Mouse (Mus musculus): ENCODE results near the gene Golt1a. TPM values are rescaled to one million over a fixed set of nuclear protein-coding genes. Genes with fewer than 3 reads are reported as not detected.

The Golt1a gene
- total RNA-seq, 2 experiments from 2014 or later = not detected

DNA sequence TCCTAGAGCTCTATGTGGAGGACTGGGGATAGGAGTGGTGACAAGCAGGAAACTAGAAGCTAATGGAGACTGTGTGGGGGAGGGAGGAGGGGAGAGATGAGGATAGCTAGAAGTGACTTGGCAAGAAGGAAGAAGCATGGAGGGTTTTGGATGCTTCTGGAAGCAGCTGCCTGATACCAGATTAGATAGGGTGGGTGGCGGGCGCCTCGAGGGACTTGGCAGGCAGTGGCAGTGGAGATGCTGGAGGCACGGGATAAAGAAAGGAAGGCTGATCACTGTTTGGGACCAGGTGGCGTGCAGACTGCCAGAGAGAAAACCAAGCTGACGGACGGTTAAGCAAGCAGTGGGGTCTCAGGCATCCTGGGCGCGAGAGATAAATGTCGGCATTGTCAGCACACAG, 2.3 kb downstream of the Golt1a start:
- DNase-seq = peak; percentile 14
- intact Hi-C loops (cut with DNase I) = loop anchor here (10.0 kb wide), 1 partner anchor 267 kb away; the partner anchor contains the start of gene Pik3c2b
- no peak for TF ChIP-seq CTCF (IDR thresholded peaks at IDR 0.05)
- Histone ChIP-seq H3K4me3 (no peak overlapping the region), H3K27ac (no peak overlapping the region)

DNA sequence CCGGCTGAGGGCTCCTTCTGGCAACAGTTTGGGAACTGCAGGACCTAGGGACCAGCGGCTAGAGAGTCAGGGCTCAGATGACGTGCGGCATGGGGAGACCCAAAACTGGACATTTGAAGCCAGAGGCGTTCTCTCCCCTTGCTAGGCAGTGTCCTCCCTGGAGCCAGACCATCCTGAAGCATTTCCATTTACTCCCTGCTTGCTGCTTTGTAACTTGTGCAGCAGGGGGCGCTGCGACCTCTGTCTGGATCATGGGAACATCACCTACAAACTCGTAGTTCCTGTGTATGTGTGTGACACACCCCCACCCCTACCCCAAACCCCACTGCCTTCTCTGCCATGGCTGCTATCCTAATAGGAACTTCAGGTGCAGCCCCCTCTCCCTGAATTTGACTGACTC, 4.8 kb downstream of the Golt1a start:
- peak; percentile 67 for DNase-seq
- Histone ChIP-seq H3K4me3 (no peak overlapping the region), H3K27ac (no peak overlapping the region)
- intact Hi-C loops (cut with DNase I) = loop anchor here (2.0 to 10.0 kb wide), 3 partner anchors 38 to 296 kb away; partner anchors contain the start of genes Pik3c2b and Snrpe
- TF ChIP-seq CTCF (IDR thresholded peaks at IDR 0.05) = peak; percentile 77

DNA sequence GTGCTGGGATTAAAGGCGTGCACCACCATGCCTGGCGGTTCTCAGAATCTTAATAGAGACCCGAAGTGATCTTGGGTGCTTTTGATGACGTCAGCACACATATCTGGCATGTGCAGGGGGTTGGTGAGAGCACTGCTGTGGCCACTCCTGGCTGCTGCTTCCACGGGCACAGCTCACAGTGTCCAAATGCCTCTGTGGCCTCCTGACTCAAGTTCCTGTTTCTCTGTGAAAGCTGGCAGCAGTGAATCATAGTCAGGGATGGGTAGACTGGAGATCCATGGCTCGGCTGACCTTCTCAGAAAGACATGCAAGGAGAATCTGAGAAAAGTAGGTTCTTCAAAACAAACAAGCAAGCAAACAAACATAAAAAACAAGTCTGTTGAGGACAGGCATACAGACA, 6.2 kb downstream of the Golt1a start:
- no peak for TF ChIP-seq CTCF (IDR thresholded peaks at IDR 0.05)
- Histone ChIP-seq H3K4me3 (no peak overlapping the region), H3K27ac (no peak overlapping the region)
- DNase-seq = no peak
- intact Hi-C loops (cut with DNase I) = loop anchor here (2.0 to 10.0 kb wide), 3 partner anchors 37 to 295 kb away; partner anchors contain the start of genes Pik3c2b and Snrpe

DNA sequence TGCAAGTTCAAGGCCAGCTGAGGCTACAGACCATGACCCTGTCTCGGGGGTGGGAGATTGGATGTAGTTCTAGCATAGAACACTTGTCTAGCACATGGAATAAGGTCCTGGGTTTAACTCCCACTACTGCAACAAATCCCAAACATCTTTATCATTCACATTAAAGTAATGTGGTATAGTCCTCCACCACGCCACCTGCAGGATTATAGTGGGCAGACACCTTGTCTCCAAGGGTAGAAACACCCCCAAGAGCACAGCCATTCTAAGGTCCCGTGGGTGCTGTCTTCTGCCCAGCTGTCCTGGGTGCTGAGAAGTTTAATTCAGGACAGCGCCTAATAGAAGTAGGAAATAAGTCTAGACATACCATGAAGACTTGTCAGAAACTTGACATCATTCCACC, 7.0 kb downstream of the Golt1a start:
- no peak overlapping the region for H3K4me3 ChIP-seq
- intact Hi-C loops (cut with DNase I) = loop anchor here (10.0 kb wide), 1 partner anchor 272 kb away; the partner anchor contains the start of gene Pik3c2b

DNA sequence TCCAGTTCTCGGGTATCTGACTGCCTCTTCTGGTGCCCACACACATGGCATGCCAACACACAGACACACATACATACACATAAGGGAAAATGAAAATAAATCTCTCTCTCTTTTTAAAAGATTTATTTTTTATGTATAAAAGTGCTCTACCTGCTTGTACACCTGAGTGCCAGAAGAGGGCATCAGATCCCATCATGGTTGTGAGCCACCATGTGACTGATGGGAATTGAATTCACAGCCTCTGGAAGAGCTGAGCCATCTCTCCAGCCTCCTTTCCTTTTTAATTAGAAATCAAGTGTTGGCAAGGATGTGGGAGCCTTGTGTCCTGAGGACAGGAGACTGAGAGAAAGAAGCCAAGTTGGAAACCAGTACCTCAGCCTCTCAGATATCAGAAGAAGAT, 7.5 kb downstream of the Golt1a start:
- no peak overlapping the region for H3K27ac ChIP-seq
- TF ChIP-seq CTCF (IDR thresholded peaks at IDR 0.05) = peak; percentile 38; the same call in 1 of the 2 replicates
- intact Hi-C loops (cut with DNase I) = loop anchor here (10.0 kb wide), 1 partner anchor 272 kb away; the partner anchor contains the start of gene Pik3c2b
- no peak overlapping the region for H3K4me3 ChIP-seq
- DNase-seq = peak; percentile 6

More for the DNA sequence above, 7.0 kb downstream of the Golt1a start:
- TF ChIP-seq CTCF (IDR thresholded peaks at IDR 0.05) = peak; percentile 13; the same call in 1 of the 2 replicates
- H3K27ac ChIP-seq = no peak overlapping the region
- DNase-seq = peak; percentile 10

DNA sequence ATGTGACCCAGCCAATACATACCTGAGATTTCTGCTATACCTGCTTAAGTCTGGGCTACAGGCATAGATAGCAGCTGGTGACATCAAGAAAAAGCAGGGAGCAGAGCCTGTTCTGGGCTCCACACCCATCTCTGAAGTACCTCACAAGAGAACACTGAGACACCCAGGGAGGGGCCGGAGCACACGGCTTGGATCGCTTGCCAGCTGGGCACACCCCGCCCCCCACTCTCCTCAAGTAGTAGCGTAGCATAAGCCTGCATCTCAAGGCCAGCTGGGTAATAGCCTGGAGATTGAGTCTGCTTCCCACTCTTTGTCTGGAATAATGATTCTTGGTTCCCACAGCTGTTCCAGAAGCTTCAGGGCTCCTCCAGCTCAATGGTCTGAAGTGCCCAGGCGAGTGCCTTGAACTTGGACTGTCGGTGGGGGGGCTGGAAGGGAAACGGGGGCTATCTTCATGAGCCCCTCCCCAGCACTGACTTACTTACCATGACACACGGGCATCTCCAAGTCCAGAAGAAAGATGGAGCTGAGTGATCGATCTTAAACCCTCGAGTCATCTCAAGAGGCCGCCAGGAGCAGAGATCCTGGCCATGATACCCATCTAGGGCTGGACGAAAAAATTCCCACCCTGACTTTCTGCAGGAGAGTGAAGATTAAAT, 11.8 kb downstream of the Golt1a start, which contains the start of gene Kiss1:
Gene Kiss1 (plus strand): TSS at position 609 of the 659 bp plus-strand sequence.
- Histone ChIP-seq H3K27ac (no peak within 1 kb of the TSS), H3K4me3 (no peak within 1 kb of the TSS)
- no peak for DNase-seq
- TF ChIP-seq CTCF (IDR thresholded peaks at IDR 0.05) = no peak
- intact Hi-C loops (cut with DNase I) = no loop called here

DNA sequence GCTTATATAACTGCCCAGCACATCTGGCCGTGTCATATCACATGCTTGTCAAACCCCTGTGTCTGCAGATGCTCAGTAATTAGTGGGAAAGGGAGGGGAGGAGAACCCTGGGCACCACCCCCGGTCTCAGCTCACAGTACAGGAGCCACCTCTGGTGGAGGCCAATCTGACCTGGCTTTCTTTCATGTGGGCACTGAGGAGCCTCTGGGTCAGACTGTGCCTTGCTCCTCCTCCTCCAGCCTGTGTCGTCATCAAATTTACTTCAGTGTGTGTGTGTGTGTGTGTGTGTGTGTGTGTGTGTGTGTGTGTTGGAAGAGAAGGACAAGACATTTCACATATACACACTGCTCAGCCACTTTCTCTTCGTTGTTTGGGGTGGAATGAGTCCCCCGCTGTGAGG, 13.7 kb downstream of the Golt1a start:
- DNase-seq = peak; percentile 12
- intact Hi-C loops (cut with DNase I) = no loop called here
- Histone ChIP-seq H3K27ac (no peak overlapping the region), H3K4me3 (no peak overlapping the region)
- TF ChIP-seq CTCF (IDR thresholded peaks at IDR 0.05) = no peak

DNA sequence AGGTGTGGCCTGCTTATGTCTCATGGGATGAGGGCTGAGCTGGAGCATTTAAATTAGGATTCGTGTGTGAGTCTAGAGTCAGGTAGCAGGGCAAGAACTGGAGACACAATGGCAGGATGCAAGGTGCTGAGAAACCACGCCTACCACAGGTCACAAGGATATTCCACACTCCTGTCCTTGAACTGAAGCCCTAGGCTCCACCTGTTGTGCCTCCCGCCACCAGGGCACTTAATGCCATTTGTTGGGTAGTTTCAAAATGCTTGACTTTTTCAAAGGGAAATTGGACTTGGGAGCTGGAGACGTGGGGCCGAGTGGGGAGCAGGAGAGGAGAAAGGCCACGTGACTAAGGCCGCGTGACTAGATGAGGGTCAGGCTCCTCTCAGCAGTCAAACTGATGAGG, 16.4 kb downstream of the Golt1a start:
- no peak for TF ChIP-seq CTCF (IDR thresholded peaks at IDR 0.05)

DNA sequence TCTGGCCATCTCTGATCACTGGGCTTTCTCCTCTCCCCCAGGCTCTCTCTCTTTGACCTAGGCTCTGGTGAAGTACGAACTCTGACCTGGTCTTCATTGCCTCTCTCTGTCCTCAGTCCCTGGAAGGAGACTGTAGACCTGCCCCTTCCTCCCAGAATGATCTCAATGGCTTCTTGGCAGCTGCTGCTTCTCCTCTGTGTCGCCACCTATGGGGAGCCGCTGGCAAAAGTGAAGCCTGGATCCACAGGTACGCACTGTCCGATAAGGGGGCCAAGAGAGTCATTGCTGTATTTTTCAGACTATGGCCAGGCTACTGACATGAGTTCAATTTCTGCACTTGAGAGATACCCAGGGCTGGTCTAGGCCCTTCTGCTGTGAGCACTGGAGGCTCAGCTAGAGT, 17.5 kb downstream of the Golt1a start:
- Histone ChIP-seq H3K4me3 (no peak overlapping the region), H3K27ac (no peak overlapping the region)
- intact Hi-C loops (cut with DNase I) = no loop called here
- no peak for TF ChIP-seq CTCF (IDR thresholded peaks at IDR 0.05)
- DNase-seq = peak; percentile 8

More for the DNA sequence above, 16.4 kb downstream of the Golt1a start:
- DNase-seq = peak; percentile 2
- intact Hi-C loops (cut with DNase I) = no loop called here
- Histone ChIP-seq H3K4me3 (no peak overlapping the region), H3K27ac (no peak overlapping the region)

DNA sequence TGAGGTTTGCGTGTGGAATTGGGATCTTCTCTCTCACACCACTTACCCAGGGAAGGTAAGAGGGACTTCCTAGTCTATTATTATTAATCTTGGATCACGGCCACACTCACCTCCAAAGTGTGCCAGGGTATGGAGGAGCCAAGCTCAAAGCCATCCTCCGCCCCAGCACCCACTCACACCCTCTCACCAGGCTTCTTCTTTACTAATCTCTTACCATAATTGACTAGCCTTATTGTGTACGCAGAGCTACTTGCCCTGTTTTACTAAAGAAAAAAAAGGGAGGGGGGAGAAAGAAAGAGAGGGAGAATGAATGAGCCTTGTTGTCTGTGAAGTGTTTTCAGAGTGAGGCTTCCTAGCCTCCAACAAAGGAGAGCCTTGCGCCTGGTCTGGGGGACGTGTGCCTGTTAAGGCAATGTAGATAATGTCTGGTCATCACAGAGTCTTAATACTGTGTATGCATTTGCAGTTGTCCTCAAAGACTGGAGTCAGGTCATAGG, 18.7 kb downstream of the Golt1a start:
- no peak for TF ChIP-seq CTCF (IDR thresholded peaks at IDR 0.05)
- DNase-seq = peak; percentile 2
- Histone ChIP-seq H3K4me3 (no peak overlapping the region), H3K27ac (no peak overlapping the region)
- intact Hi-C loops (cut with DNase I) = no loop called here

DNA sequence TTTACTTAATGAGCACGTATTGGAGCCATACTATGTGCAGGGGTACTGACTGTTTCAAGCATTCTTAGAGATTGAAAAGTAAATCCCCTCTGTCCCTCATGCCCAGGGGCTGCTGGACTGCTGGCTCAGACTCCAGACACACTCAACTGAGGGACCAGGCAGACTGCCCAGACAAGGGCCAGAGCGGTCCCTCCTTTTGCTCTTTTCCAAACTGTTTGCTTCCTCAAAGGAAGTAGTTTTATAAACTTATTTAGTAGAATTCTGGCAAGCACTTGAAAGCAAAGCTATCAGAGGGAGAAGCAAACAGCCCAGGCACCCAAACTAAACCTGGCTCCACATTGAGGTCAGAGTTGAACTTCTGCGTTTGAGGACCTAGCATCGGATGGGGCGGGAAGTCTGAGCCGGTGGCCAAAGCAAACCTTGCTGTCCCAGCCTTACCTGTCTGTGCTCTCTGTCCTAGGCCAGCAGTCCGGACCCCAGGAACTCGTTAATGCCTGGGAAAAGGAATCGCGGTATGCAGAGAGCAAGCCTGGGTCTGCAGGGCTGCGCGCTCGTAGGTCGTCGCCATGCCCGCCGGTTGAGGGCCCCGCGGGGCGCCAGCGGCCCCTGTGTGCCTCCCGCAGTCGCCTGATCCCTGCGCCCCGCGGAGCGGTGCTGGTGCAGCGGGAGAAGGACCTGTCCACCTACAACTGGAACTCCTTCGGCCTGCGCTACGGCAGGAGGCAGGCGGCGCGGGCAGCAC, 19.5 kb downstream of the Golt1a start:
- TF ChIP-seq CTCF (IDR thresholded peaks at IDR 0.05) = no peak
- intact Hi-C loops (cut with DNase I) = no loop called here
- Histone ChIP-seq H3K4me3 (peak overlapping the region; percentile 45), H3K27ac (no peak overlapping the region)
- peak; percentile 6 for DNase-seq

DNA sequence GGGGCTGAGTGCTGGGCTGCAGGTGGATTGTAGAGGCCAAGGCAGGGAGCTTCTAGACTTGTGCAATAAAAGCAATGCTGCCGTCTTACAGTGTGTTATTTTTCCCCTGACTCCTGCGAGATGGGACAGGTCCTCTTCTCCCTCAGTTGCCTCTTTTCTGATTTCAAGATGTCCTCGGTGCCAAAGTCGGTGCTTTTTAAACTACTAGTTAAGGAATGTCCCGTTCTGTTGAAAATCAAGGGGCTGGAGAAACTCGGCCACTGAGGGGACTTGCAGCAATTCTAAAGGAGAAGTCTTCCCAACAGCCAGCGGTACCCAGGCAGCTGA, 20.0 kb downstream of the Golt1a start:
- no peak for DNase-seq
- Histone ChIP-seq H3K4me3 (peak overlapping the region; percentile 45), H3K27ac (no peak overlapping the region)
- intact Hi-C loops (cut with DNase I) = no loop called here
- TF ChIP-seq CTCF (IDR thresholded peaks at IDR 0.05) = no peak

DNA sequence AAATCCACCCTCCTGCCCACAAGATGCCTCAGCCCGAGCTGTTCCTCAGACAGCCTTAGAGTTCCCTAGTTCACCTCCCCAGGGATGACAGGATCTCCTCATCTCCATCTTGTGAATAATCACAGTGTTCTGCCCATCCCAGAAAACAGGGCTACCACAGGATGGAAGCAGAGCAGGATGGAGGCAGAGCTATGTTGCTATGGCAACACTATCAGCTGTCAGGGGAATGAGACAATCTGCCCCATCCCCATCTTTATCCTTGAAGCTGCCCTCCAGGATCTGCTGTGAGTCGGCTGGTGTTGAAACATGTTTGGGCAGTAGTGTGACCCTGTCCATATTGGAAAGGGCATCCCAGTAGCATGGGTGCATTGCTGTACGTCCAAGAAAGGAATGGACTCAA, 21.5 kb downstream of the Golt1a start:
- intact Hi-C loops (cut with DNase I) = no loop called here
- H3K4me3 ChIP-seq = no peak overlapping the region
- TF ChIP-seq CTCF (IDR thresholded peaks at IDR 0.05) = no peak
- H3K27ac ChIP-seq = no peak overlapping the region
- DNase-seq = no peak
